Mouse (Mus musculus) ES-E14 (cell line): ENCODE results near the gene Brd1. TPM values are rescaled to one million over a fixed set of nuclear protein-coding genes. Genes with fewer than 3 reads are reported as not detected.

Source experiments
- DNase-seq: peaks from one replicate; pipeline ENCODE4 v3.0.0-alpha.2; 2013; ENCODE audit warnings: low read depth, low spot score
- H3K27ac ChIP-seq: 2 replicates; pipeline ENCODE4 v1.5.1; 2012; ENCODE audit warnings: low read depth, mild to moderate bottlenecking, low read length, moderate library complexity, mixed read lengths; ENCODE audit not compliant: poor library complexity, insufficient read depth, severe bottlenecking
- H3K36me3 ChIP-seq: 2 replicates; pipeline ENCODE4 v1.6.1; 2012; ENCODE audit warnings: mild to moderate bottlenecking, low read length, moderate library complexity, mixed read lengths; ENCODE audit not compliant: control insufficient read depth, poor library complexity, insufficient read depth, severe bottlenecking
- H3K4me1 ChIP-seq, 2 experiments: fragments of 150-350 bp in 1 of 2; sonication (generic) in 1 of 2; 2 replicates each; pipeline ENCODE4 v1.6.1; 2012; ENCODE audit warnings: low read length in 2 of 2, mild to moderate bottlenecking in 1 of 2, mixed read lengths in 1 of 2; ENCODE audit not compliant: control insufficient read depth in 2 of 2, insufficient read depth in 2 of 2, poor library complexity in 1 of 2
- H3K4me3 ChIP-seq, 2 experiments: fragments of 150-350 bp in 1 of 2; sonication (generic) in 1 of 2; 2 replicates each; pipeline ENCODE4 v1.5.1; 2012; ENCODE audit warnings: low read length in 2 of 2, low read depth in 1 of 2, mild to moderate bottlenecking in 1 of 2, mixed read lengths in 1 of 2; ENCODE audit not compliant: insufficient read depth in 1 of 2, poor library complexity in 1 of 2, severe bottlenecking in 1 of 2
- H3K9ac ChIP-seq: 2 replicates; pipeline ENCODE4 v1.6.1; 2012; ENCODE audit warnings: low read depth, mild to moderate bottlenecking, low read length, mixed read lengths; ENCODE audit not compliant: poor library complexity, insufficient read depth, severe bottlenecking
- H3K9me3 ChIP-seq: fragments of 150-350 bp; sonication (generic); 2 replicates; pipeline ENCODE4 v1.6.1; 2012; ENCODE audit warnings: low read depth, mild to moderate bottlenecking, low read length; ENCODE audit not compliant: control insufficient read depth, insufficient read depth
- CHD2 ChIP-seq: IDR thresholded peaks from 2 replicates; pipeline ENCODE4 v1.6.1; 2014; ENCODE audit warnings: mild to moderate bottlenecking, low read depth, low read length, inconsistent platforms
- HCFC1 ChIP-seq: IDR thresholded peaks from 2 replicates; pipeline ENCODE4 v1.6.1; 2012; ENCODE audit warnings: low read length, inconsistent platforms, borderline replicate concordance; ENCODE audit not compliant: insufficient read depth
- MAFK ChIP-seq: IDR thresholded peaks from 2 replicates; pipeline ENCODE4 v1.6.1; 2014; ENCODE audit warnings: mild to moderate bottlenecking, low read depth, low read length, inconsistent platforms; ENCODE audit not compliant: insufficient read depth
- ZC3H11A ChIP-seq: IDR thresholded peaks from 2 replicates; pipeline ENCODE4 v1.6.1; 2012; ENCODE audit warnings: low read depth, mild to moderate bottlenecking, inconsistent platforms, low read length, borderline replicate concordance
- ZNF384 ChIP-seq: IDR thresholded peaks from 2 replicates; pipeline ENCODE4 v1.6.1; 2012; ENCODE audit warnings: low read depth, low read length, inconsistent platforms
- in situ Hi-C, 2 experiments: fragments of 600-800 bp; cut with MboI; formaldehyde crosslinking; loops; one replicate each; pipeline ENCODE4 v1.15.1; 2025; ENCODE audit warnings: low sequenced_read_pairs in 2 of 2, inconsistent platforms in 1 of 2; ENCODE audit not compliant: unreplicated experiment in 2 of 2
- total RNA-seq: library from RNA; depleted of rRNA; stranded (reverse); fragments of 300-350 nt; gene quantifications from 2 replicates; pipeline ENCODE4 v1.2.3, GENCODE M21; 2012

Brd1 gene
- total RNA-seq, 1 experiment: 54.2 TPM

- Histone ChIP-seq H3K27ac (no peak overlapping the region), H3K4me1 (peaks cover 0 to 6% of the 10 kb centered on the region in 2 experiments; a peak in 1 of 4 replicates), H3K4me3 (no peak overlapping the region), H3K36me3 (no peaks in the 10 kb centered on the region), H3K9me3 (no peaks in the 10 kb centered on the region), H3K9ac (no peak overlapping the region)
- TF ChIP-seq HCFC1 (no peak), MAFK (no peak), CHD2 (no peak), ZC3H11A (no peak), ZNF384 (no peak)
- in situ Hi-C loops: no loop called here
- DNase-seq: no peak
Observed at GRCm38 (mm10) chr15:88665846-88666245, 68.2 kb downstream of the Brd1 start.

GRCm38 (mm10) chr15:88663041-88663440 lies 71.0 kb downstream of the Brd1 start:
- no peak for DNase-seq
- Histone ChIP-seq H3K9me3 (no peaks in the 10 kb centered on the region), H3K36me3 (no peaks in the 10 kb centered on the region), H3K4me3 (peak overlapping the region; percentile 8 to 57; a peak in 3 of 4 replicates), H3K9ac (no peak overlapping the region), H3K4me1 (peaks cover 0 to 6% of the 10 kb centered on the region in 2 experiments; a peak in 1 of 4 replicates), H3K27ac (no peak overlapping the region)
- no peak for TF ChIP-seq HCFC1
- no peak for TF ChIP-seq MAFK
- no peak for TF ChIP-seq ZC3H11A
- no peak for TF ChIP-seq CHD2
- TF ChIP-seq ZNF384: no peak
- in situ Hi-C loops: no loop called here

- TF ChIP-seq MAFK: no peak
- no peak for TF ChIP-seq HCFC1
- 0 out of 2 replicates have a peak, but pooled peaks have one; percentile 3 for TF ChIP-seq ZC3H11A
- no peak for TF ChIP-seq ZNF384
- TF ChIP-seq CHD2: no peak
Observed at GRCm38 (mm10) chr15:88662111-88662850, 71.8 kb downstream of the Brd1 start.

GRCm38 (mm10) chr15:88661654-88662053 lies 72.4 kb downstream of the Brd1 start:
- no peak overlapping the region for H3K4me3 ChIP-seq
- in situ Hi-C loops: no loop called here
- no peak for TF ChIP-seq ZNF384
- TF ChIP-seq ZC3H11A: no peak
- no peak for TF ChIP-seq CHD2
- TF ChIP-seq HCFC1: no peak
- no peak for TF ChIP-seq MAFK
- no peak for DNase-seq
- H3K27ac ChIP-seq: no peak overlapping the region; the same call in 1 of the 2 replicates
- H3K9me3 ChIP-seq: no peaks in the 10 kb centered on the region
- no peak overlapping the region for H3K9ac ChIP-seq
- peaks cover 0 to 6% of the 10 kb centered on the region in 2 experiments; a peak in 1 of 4 replicates for H3K4me1 ChIP-seq
- no peaks in the 10 kb centered on the region for H3K36me3 ChIP-seq

More at GRCm38 (mm10) chr15:88662111-88662850, 71.8 kb downstream of the Brd1 start:
- DNase-seq: peak; percentile 88
- in situ Hi-C loops: no loop called here
- Histone ChIP-seq H3K27ac (no peak overlapping the region), H3K36me3 (no peaks in the 10 kb centered on the region), H3K9me3 (no peaks in the 10 kb centered on the region), H3K4me3 (peak overlapping the region; percentile 39 to 57), H3K4me1 (peaks cover 0 to 6% of the 10 kb centered on the region in 2 experiments; a peak in 1 of 4 replicates), H3K9ac (peak overlapping the region; percentile 40; the same call in 1 of the 2 replicates)
